Mouse (Mus musculus): ENCODE results near the gene Cacna2d1.

- TF ChIP-seq CTCF (IDR thresholded peaks at IDR 0.05; ENCODE audit: low read depth) (no peak), EP300 (IDR thresholded peaks at IDR 0.05; ENCODE audit: low read depth) (no peak)
Observed at GRCm38 (mm10) chr5:16355816-16356215, 421.3 kb downstream of the Cacna2d1 start.

Data from liver, embryonic 14.5 days (tissue).